Mouse (Mus musculus) erythroblast, embryonic 14.5 days (primary cell): ENCODE measurements around the gene Abca1.

Source experiments
- GATA1 ChIP-seq: IDR thresholded peaks from 2 replicates; pipeline ENCODE4 v1.6.1; 2012; ENCODE audit warnings: low read length, inconsistent platforms, mixed read lengths
- TAL1 ChIP-seq: IDR thresholded peaks from 3 replicates; pipeline ENCODE4 v1.6.1; 2012; ENCODE audit warnings: low read length, inconsistent platforms, mixed read lengths

DNA sequence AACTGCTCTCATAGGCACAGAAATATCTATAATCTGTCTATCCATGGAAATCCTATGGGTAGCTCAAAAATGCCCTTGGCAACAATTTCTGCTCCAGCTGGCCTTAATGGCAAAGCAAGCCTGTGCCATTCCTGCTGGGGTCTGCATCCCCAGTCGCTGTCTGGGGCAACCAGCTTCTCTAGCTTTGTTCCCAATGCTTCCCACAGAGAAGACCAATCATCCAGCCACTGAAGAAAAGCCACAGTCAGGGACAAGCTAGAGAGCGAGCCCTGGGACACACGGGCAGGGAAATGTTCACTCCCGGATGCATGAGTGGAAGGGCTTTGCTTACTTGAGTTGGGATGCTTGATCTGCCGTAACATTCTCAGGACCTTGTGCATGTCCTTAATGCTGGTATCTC lies 32.4 kb downstream of the Abca1 start:
- no peak for TF ChIP-seq GATA1
- no peak for TF ChIP-seq TAL1
